ENCODE assay signal across 8 mouse cellular contexts in the genomic region with DNA sequence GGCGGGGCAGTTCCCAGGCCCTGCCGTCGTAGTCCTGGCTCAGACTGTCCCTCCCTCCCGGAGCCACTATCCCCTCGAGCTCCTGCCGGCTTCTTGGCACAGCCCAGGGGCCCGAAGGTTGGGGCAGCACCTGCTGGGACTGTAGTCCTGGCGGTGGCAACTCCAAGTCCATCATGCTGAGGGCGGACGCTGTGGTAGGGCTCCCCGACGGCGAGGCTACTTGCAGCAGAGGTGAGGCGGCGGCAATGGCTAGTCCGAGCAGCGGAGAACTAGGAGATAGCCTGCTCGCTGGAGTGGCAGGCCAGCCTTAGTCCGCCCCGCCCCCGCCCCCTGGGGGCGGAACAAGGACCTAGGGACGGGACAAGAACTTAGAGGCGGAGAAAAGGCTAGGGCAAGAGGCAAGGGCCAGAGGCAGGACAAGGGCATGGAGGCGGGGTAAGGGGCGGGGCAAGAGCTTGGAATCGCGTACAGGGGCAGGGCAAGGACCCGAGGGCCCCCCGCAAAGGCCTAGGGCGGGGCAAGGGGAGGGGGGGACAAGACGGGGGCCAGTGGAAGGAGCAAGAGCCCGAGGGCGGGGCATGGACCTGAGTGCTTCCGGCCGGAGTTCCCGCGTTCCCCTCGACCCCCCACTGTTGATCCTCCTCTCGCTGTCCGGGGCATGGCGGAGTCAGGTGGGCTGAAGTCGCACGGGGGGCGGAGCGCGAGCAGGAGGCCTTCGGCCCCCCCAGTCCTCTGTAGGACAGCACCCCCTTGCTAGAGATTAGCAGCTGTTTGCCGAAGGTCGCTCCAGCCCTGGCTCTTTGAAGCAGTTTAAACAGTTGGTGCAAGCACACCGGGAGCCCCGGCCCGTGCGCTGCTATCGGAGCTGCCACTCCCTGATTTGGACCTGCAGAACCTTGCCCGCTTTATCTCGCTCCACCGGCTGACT. TPM values are rescaled to one million over a fixed set of nuclear protein-coding genes. Genes with fewer than 3 reads are reported as not detected.
DNase-seq lines count a peak whose midpoint lies in the region; ATAC-seq lines count a peak whose summit lies in the region.

A gene (minus strand): TSS at position 408 of the 928 bp plus-strand sequence.

- H3K4me1 ChIP-seq in hindbrain, embryonic 12.5 days = peaks cover 24% of the 10 kb centered on the region

- H3K4me2 ChIP-seq in hindbrain, embryonic 12.5 days (replicated peaks) = peak within 1 kb of the TSS; percentile 75

- peak within 1 kb of the TSS; percentile 81 for H3K27ac ChIP-seq in hindbrain, embryonic 12.5 days

- peak; percentile 81 for ATAC-seq in hindbrain, embryonic 12.5 days (ENCODE audit: low FRiP score)

- H3K9me3 ChIP-seq in hindbrain, embryonic 12.5 days (replicated peaks) = no peaks in the 10 kb centered on the region

- peak within 1 kb of the TSS; percentile 74 for H3K9ac ChIP-seq in hindbrain, embryonic 12.5 days

- no peaks in the 10 kb centered on the region for H3K27me3 ChIP-seq in hindbrain, embryonic 12.5 days

- WGBS in hindbrain, embryonic 12.5 days = under 1% methylated on average over 52 of the region's 58 CpGs

- H3K4me3 ChIP-seq in hindbrain, embryonic 12.5 days = peak within 1 kb of the TSS; percentile 58

- H3K36me3 ChIP-seq in hindbrain, embryonic 12.5 days = no peaks in the 10 kb centered on the region

- peak; percentile 98 for DNase-seq in NIH3T3 (ENCODE audit: low read depth)
- peak; percentile 85 to 93 for DNase-seq in cerebellum, postnatal 10 days
- peak; percentile 86 to 89 for DNase-seq in frontal cortex, postnatal 10 days (ENCODE audit: low spot score in 2 of 2)
- DNase-seq in layer of hippocampus, postnatal 14 days (ENCODE audit: low spot score in 2 of 2) = peak; percentile 65 to 87
- peak; percentile 99 for DNase-seq in lung, postnatal 14 days
- peak; percentile 89 for DNase-seq in retina, adult 2 months (ENCODE audit: low read depth, low spot score)
- DNase-seq in thymus, postnatal 36 days = peak; percentile 92 to 93

RNA-seq across cellular contexts. Expression of the gene that starts here (rescaled TPM):
- polyA plus RNA-seq in hindbrain, embryonic 12.5 days (2016; fragmentation: Nextera tagmentation; extraction: Ambion mirVana) = 20.0 and 20.5 TPM in 2 replicates
- 10 to 100 TPM; 12.0 to 14.0 TPM for total RNA-seq in layer of hippocampus, postnatal 14 days (2021)

Comparison
In these comparisons a context has a peak if more than half of its experiments do, and no peak if none do; other contexts are left out.
1. Peak in every context shown above with its lines: DNase-seq, ATAC-seq, H3K4me3 ChIP-seq and H3K27ac ChIP-seq.